In genomic region chr5:97344144-97344543, GRCm38 (mm10) we compare ENCODE assay signal across 30 mouse cellular contexts. TPM values are rescaled to one million over a fixed set of nuclear protein-coding genes. Genes with fewer than 3 reads are reported as not detected.
DNase-seq lines count a peak whose midpoint lies in the region; ATAC-seq and TF ChIP-seq lines count a peak whose summit lies in the region.
"Had no signal": no experiment of that assay in that cellular context is flagged by ENCODE, and none has a peak within 500 bp of the region (broad histone marks: within the 10 kb centered on the region; RNA-seq: fewer than 3 reads in every experiment).

No protein-coding gene starts in this region.

- H3K27ac ChIP-seq in ES-E14 (ENCODE audit: insufficient read depth, low read depth, low read length, poor library complexity, severe bottlenecking) = no peak overlapping the region
- H3K27ac ChIP-seq in hindbrain, embryonic 13.5 days = no peak overlapping the region

- H3K4me3 ChIP-seq in ES-E14 (ENCODE audit: insufficient read depth in 1 of 2, low read depth in 1 of 2, low read length in 2 of 2, poor library complexity in 1 of 2, severe bottlenecking in 1 of 2) = no peak overlapping the region
- H3K4me3 ChIP-seq in hindbrain, embryonic 13.5 days = no peak overlapping the region

- in situ Hi-C loops in ES-E14 (cut with MboI; ENCODE audit: low sequenced_read_pairs in 2 of 2, unreplicated experiment in 2 of 2) = no loop called here

- ATAC-seq in hindbrain, embryonic 13.5 days (ENCODE audit: low FRiP score) = no peak
- ATAC-seq: activated CD4-positive, CD25-positive, alpha-beta regulatory T cell, adult 4 months; CD4-positive, CD25-positive, alpha-beta regulatory T cell, adult 4 months; Patski had no signal

- no peaks in the 10 kb centered on the region for H3K9me3 ChIP-seq in ES-E14 (ENCODE audit: control insufficient read depth, insufficient read depth, low read depth, low read length)
- no peaks in the 10 kb centered on the region for H3K9me3 ChIP-seq in hindbrain, embryonic 13.5 days
- H3K9me3 ChIP-seq: G1E had no signal

- DNase-seq in ES-CJ7 (ENCODE audit: low read depth, low spot score) (peak; percentile 48), ES-E14 (ENCODE audit: low read depth, low spot score) (peak; percentile 9), R1 (ENCODE audit: low read depth, low spot score) (peak; percentile 64), ZHBTc4 (ENCODE audit: low read depth, low spot score) (peak; percentile 46)
- no peak for DNase-seq in right cerebral cortex, adult 2 months (ENCODE audit: low spot score in 2 of 2)
- DNase-seq in adrenal gland, postnatal 14 days = no peak
- no peak for DNase-seq in lung, adult 18-20 months
- DNase-seq: adrenal gland, adult 2 months; adrenal gland, adult 8-10 months; adrenal gland, postnatal 10 days; adrenal gland, postnatal 25 days; adrenal gland, postnatal 36 days; B cell, adult 2 months; cerebellum, adult 11 months; cerebellum, adult 11-12 months; cerebellum, adult 18-20 months; cerebellum, adult 2 months; cerebellum, adult 8-10 months; cerebellum, adult 9-10 months; cerebellum, adult 9-11 months had no signal

- H3K27me3 ChIP-seq in hindbrain, embryonic 13.5 days = no peaks in the 10 kb centered on the region
- H3K27me3 ChIP-seq: CH12.LX, Patski had no signal

- no peaks in the 10 kb centered on the region for H3K36me3 ChIP-seq in ES-E14 (ENCODE audit: control insufficient read depth, insufficient read depth, low read length, poor library complexity, severe bottlenecking)
- no peaks in the 10 kb centered on the region for H3K36me3 ChIP-seq in hindbrain, embryonic 13.5 days
- H3K36me3 ChIP-seq: G1E had no signal

- no peak overlapping the region for H3K4me2 ChIP-seq in hindbrain, embryonic 13.5 days

- H3K4me1 ChIP-seq in ES-E14 (ENCODE audit: control insufficient read depth in 2 of 2, insufficient read depth in 2 of 2, low read length in 2 of 2, poor library complexity in 1 of 2) = peaks cover 0 to 2% of the 10 kb centered on the region in 2 experiments; a peak in 1 of 4 replicates
- H3K4me1 ChIP-seq in hindbrain, embryonic 13.5 days (replicated peaks) = no peaks in the 10 kb centered on the region

- no peak overlapping the region for H3K9ac ChIP-seq in ES-E14 (ENCODE audit: insufficient read depth, low read depth, low read length, poor library complexity, severe bottlenecking)
- H3K9ac ChIP-seq in hindbrain, embryonic 13.5 days = no peak overlapping the region

- 81% methylated on average over 3 of the region's 3 CpGs for WGBS in hindbrain, embryonic 13.5 days

TF ChIP-seq in ES-E14, 5 proteins besides CTCF, POLR2A, EP300 and RAD21:
- TF ChIP-seq MAFK (IDR thresholded peaks at IDR 0.05; ENCODE audit: insufficient read depth, low read depth, low read length) (no peak), CHD2 (IDR thresholded peaks at IDR 0.05; ENCODE audit: low read depth, low read length) (peak; percentile 62; the same call in 1 of the 2 replicates)

RNA-seq across cellular contexts. Expression of gene Naa11, which starts 48.0 kb away (rescaled TPM):
- total RNA-seq in ES-E14 (2012; rRNA removed) = 5.6 and 6.1 TPM in 2 replicates
- not detected in 2 replicates for polyA plus RNA-seq in hindbrain, embryonic 13.5 days (2015; fragmentation: Nextera tagmentation; extraction: Ambion mirVana)
- total RNA-seq in adrenal gland, postnatal 14 days (2021) = not detected in 2 replicates
- total RNA-seq: adrenal gland, adult 18-20 months; adrenal gland, adult 2 months; adrenal gland, adult 8-10 months; adrenal gland, postnatal 10 days; adrenal gland, postnatal 25 days; adrenal gland, postnatal 36 days; adrenal gland, postnatal 4 days; CH12.LX; MEL had no signal
- polyA plus RNA-seq: activated CD4-positive, CD25-positive, alpha-beta regulatory T cell, adult 4 months; adrenal gland, adult 2 months; brain, embryonic 14.5 days; CD4-positive, CD25-positive, alpha-beta regulatory T cell, adult 4 months; cerebellum, adult 2 months; G1E; Patski had no signal

Comparison
In these comparisons a context has a peak if more than half of its experiments do, and no peak if none do; other contexts are left out.
1. DNase-seq: peak in ES-CJ7 (single experiment), ES-E14 (single experiment), R1 (single experiment) and ZHBTc4 (single experiment); none in right cerebral cortex, adult 2 months (0 of 2), adrenal gland, postnatal 14 days (single experiment) and lung, adult 18-20 months (0 of 2).